Mouse (Mus musculus) neural tube, embryonic 12.5 days (tissue): Measurements from ENCODE around the gene Gm20888. TPM values are rescaled to one million over a fixed set of nuclear protein-coding genes. Genes with fewer than 3 reads are reported as not detected.
"Not testable (repeated sequence)": the region's sequence is repeated elsewhere in the genome, so short reads cannot be mapped to it uniquely, and the experiment has no call there.

Experiments used
- ATAC-seq: fragments of 200-750 bp; cut with Nextera tagmentation; 2 replicates; pipeline ENCODE4 v1.8.0; 2017; ENCODE audit warnings: low read depth, mild to moderate bottlenecking, moderate TSS enrichment, moderate library complexity; ENCODE audit not compliant: low FRiP score
- H3K27ac ChIP-seq: fragments of 300-500 bp; sonication (generic); 2 replicates; pipeline ENCODE4 v1.5.1; 2016
- H3K27me3 ChIP-seq: fragments of 300-500 bp; sonication (generic); replicated peaks from 2 replicates; pipeline ENCODE4 v1.6.1; 2016; ENCODE audit warnings: mild to moderate bottlenecking
- H3K36me3 ChIP-seq: fragments of 300-500 bp; sonication (generic); 2 replicates; pipeline ENCODE4 v1.6.1; 2016; ENCODE audit warnings: mild to moderate bottlenecking
- H3K4me1 ChIP-seq: fragments of 300-500 bp; sonication (generic); 2 replicates; pipeline ENCODE4 v1.6.1; 2016
- H3K4me2 ChIP-seq: fragments of 300-500 bp; sonication (generic); replicated peaks from 2 replicates; pipeline ENCODE4 v1.6.1; 2016; ENCODE audit warnings: mild to moderate bottlenecking
- H3K4me3 ChIP-seq: fragments of 300-500 bp; sonication (generic); 2 replicates; pipeline ENCODE4 v1.5.1; 2016
- H3K9ac ChIP-seq: fragments of 300-500 bp; sonication (generic); 2 replicates; pipeline ENCODE4 v1.6.1; 2016; ENCODE audit warnings: mild to moderate bottlenecking
- H3K9me3 ChIP-seq: fragments of 300-500 bp; sonication (generic); 2 replicates; pipeline ENCODE4 v1.6.1; 2016; ENCODE audit warnings: mild to moderate bottlenecking
- whole genome bisulfite sequencing: fragments of 180-500 bp; shearing (Covaris S2); methylation state at CpG from one replicate; pipeline ENCODE4 v1.1.7; 2016; 5-methylcytosine and 5-hydroxymethylcytosine counted together
- polyA plus RNA-seq: library from polyadenylated mRNA; unstranded; fragments of >200 nt; fragmentation: Nextera tagmentation; extraction: Ambion mirVana; gene quantifications from 2 replicates; pipeline ENCODE4 v1.2.1, GENCODE M21; 2016

The Gm20888 gene
- polyA plus RNA-seq, result not detected in 2 replicates

GRCm38 (mm10) chrY:70441582-70441981 lies at the start of gene Gm20888:
Gm20888 (plus strand) TSS chrY:70441882.
- not testable (repeated sequence) for H3K27ac ChIP-seq, H3K9ac ChIP-seq, H3K27me3 ChIP-seq, H3K4me2 ChIP-seq, H3K4me3 ChIP-seq, H3K9me3 ChIP-seq, ATAC-seq, H3K36me3 ChIP-seq, H3K4me1 ChIP-seq
- WGBS, result no CpG with 5 or more reads among the region's 6 CpGs

Other genes with a start within 250 kb of the Gm20888 start
- not detected in 2 replicates for gene Gm21118, start 168.2 kb upstream of the Gm20888 start, polyA plus RNA-seq
- not detected in 2 replicates for gene Gm29423, start 138.6 kb upstream of the Gm20888 start, polyA plus RNA-seq
- gene Gm29644, start 138.5 kb upstream of the Gm20888 start, polyA plus RNA-seq, result not detected in 2 replicates